7 mouse cellular contexts compared by ENCODE assay signal in genomic region chr10:126980221-126980932, GRCm38 (mm10). TPM values are rescaled to one million over a fixed set of nuclear protein-coding genes. Genes with fewer than 3 reads are reported as not detected.
DNase-seq lines count a peak whose midpoint lies in the region; ATAC-seq and TF ChIP-seq lines count a peak whose summit lies in the region.

No protein-coding gene starts in this region.

- H3K4me1 ChIP-seq in ES-Bruce4 (ENCODE audit: control insufficient read depth, insufficient read depth, low read length) = peaks cover 16% of the 10 kb centered on the region
- peaks cover 75% of the 10 kb centered on the region for H3K4me1 ChIP-seq in forebrain, embryonic 10.5 days
- H3K4me1 ChIP-seq in lung, postnatal 0 days (ENCODE audit: insufficient read depth, low read depth, low read length) = peaks cover 36% of the 10 kb centered on the region
- H3K4me1 ChIP-seq in stomach, embryonic 16.5 days (ENCODE audit: control insufficient read depth, insufficient read depth, low read length) = peaks cover 67% of the 10 kb centered on the region

- WGBS in forebrain, embryonic 10.5 days = 1% methylated on average over 16 of the region's 16 CpGs
- 1% methylated on average over 16 of the region's 16 CpGs for whole genome bisulfite sequencing in lung, postnatal 0 days
- 2% methylated on average over 16 of the region's 16 CpGs for WGBS in stomach, embryonic 16.5 days

- H3K9ac ChIP-seq in ES-Bruce4 (ENCODE audit: low read depth, poor library complexity, severe bottlenecking) = peak overlapping the region; percentile 96
- H3K9ac ChIP-seq in lung, postnatal 0 days (replicated peaks; ENCODE audit: low read depth) = peak overlapping the region; percentile 99
- H3K9ac ChIP-seq in stomach, embryonic 16.5 days (ENCODE audit: low read length) = peak overlapping the region; percentile 99

- H3K9me3 ChIP-seq in ES-Bruce4 (replicated peaks; ENCODE audit: control insufficient read depth, insufficient read depth, low read length, poor library complexity, severe bottlenecking) = no peaks in the 10 kb centered on the region
- no peaks in the 10 kb centered on the region for H3K9me3 ChIP-seq in forebrain, embryonic 10.5 days
- no peaks in the 10 kb centered on the region for H3K9me3 ChIP-seq in lung, postnatal 0 days (ENCODE audit: low read length)
- H3K9me3 ChIP-seq in stomach, embryonic 16.5 days (replicated peaks; ENCODE audit: control insufficient read depth, low read length) = no peaks in the 10 kb centered on the region

- no peaks in the 10 kb centered on the region for H3K27me3 ChIP-seq in ES-Bruce4 (ENCODE audit: control insufficient read depth, insufficient read depth, low read length, poor library complexity, severe bottlenecking)
- H3K27me3 ChIP-seq in forebrain, embryonic 10.5 days (ENCODE audit: poor library complexity, severe bottlenecking) = 0 out of 2 replicates have a peak, but pooled peaks cover under 1% of the 10 kb centered on the region
- H3K27me3 ChIP-seq in lung, postnatal 0 days (replicated peaks; ENCODE audit: insufficient read depth, low read length) = no peaks in the 10 kb centered on the region
- H3K27me3 ChIP-seq in stomach, embryonic 16.5 days (ENCODE audit: control insufficient read depth, insufficient read depth, low read length) = no peaks in the 10 kb centered on the region

- TF ChIP-seq POLR2A in ES-Bruce4 (IDR thresholded peaks at IDR 0.05; ENCODE audit: insufficient read depth, low read length) = no peak

- DNase-seq in adrenal gland, postnatal 10 days = peak; percentile 62
- DNase-seq in forebrain, embryonic 10.5 days (ENCODE audit: extremely low spot score, low spot score) = peak; percentile 65
- peak; percentile 56 for DNase-seq in heart, postnatal 4 days
- DNase-seq in layer of hippocampus, adult 8-10 months (ENCODE audit: low spot score in 2 of 2) = peak; percentile 65 to 66
- DNase-seq in lung, postnatal 0 days (ENCODE audit: low spot score) = peak; percentile 66

- H3K4me2 ChIP-seq in lung, postnatal 0 days (replicated peaks; ENCODE audit: low read depth, low read length) = peak overlapping the region; percentile 80
- peak overlapping the region; percentile 96 for H3K4me2 ChIP-seq in stomach, embryonic 16.5 days (ENCODE audit: low read depth, low read length)

- peak overlapping the region; percentile 98 for H3K4me3 ChIP-seq in ES-Bruce4 (ENCODE audit: low read depth, low read length)
- peak overlapping the region; percentile 99 for H3K4me3 ChIP-seq in forebrain, embryonic 10.5 days
- H3K4me3 ChIP-seq in lung, postnatal 0 days (ENCODE audit: low read depth, low read length) = peak overlapping the region; percentile 98
- H3K4me3 ChIP-seq in stomach, embryonic 16.5 days (replicated peaks; ENCODE audit: low read length) = peak overlapping the region; percentile 90

- no peak overlapping the region for H3K27ac ChIP-seq in ES-Bruce4 (ENCODE audit: insufficient read depth, low read length)
- H3K27ac ChIP-seq in forebrain, embryonic 10.5 days = peak overlapping the region; percentile 99
- peak overlapping the region; percentile 100 for H3K27ac ChIP-seq in lung, postnatal 0 days (ENCODE audit: low read length)
- peak overlapping the region; percentile 100 for H3K27ac ChIP-seq in stomach, embryonic 16.5 days (ENCODE audit: low read length)

- no peaks in the 10 kb centered on the region for H3K36me3 ChIP-seq in ES-Bruce4 (ENCODE audit: control insufficient read depth, insufficient read depth, low read length, poor library complexity, severe bottlenecking)
- peaks cover 30% of the 10 kb centered on the region for H3K36me3 ChIP-seq in forebrain, embryonic 10.5 days (replicated peaks)
- no peaks in the 10 kb centered on the region for H3K36me3 ChIP-seq in lung, postnatal 0 days (ENCODE audit: insufficient read depth, low read length)
- no peaks in the 10 kb centered on the region for H3K36me3 ChIP-seq in stomach, embryonic 16.5 days (ENCODE audit: control insufficient read depth, insufficient read depth, low read length)

- TF ChIP-seq CTCF in ES-Bruce4 (IDR thresholded peaks at IDR 0.05; ENCODE audit: low read depth, low read length) = no peak
- TF ChIP-seq CTCF in lung, postnatal 0 days (IDR thresholded peaks at IDR 0.05) = no peak

- 0 out of 2 replicates have a peak, but pooled peaks have one; percentile 39 for TF ChIP-seq EP300 in ES-Bruce4 (IDR thresholded peaks at IDR 0.05; ENCODE audit: insufficient read depth, low read depth, low read length)
- no peak for TF ChIP-seq EP300 in lung, postnatal 0 days (IDR thresholded peaks at IDR 0.05)

- ATAC-seq in lung, postnatal 0 days = no peak
- ATAC-seq in stomach, embryonic 16.5 days (ENCODE audit: insufficient read depth, low FRiP score) = no peak

RNA-seq across cellular contexts. Expression of gene Ctdsp2, which starts 1.9 kb away (rescaled TPM):
- 60.9 and 62.0 TPM in 2 replicates for polyA plus RNA-seq in ES-Bruce4 (2011; ENCODE audit: insufficient read depth, insufficient read length, low read depth, missing spikeins)
- total RNA-seq in adrenal gland, postnatal 10 days (2021) = 100 to 1,000 TPM; 137 to 168 TPM
- 42.3 and 42.5 TPM in 2 replicates for polyA plus RNA-seq in forebrain, embryonic 10.5 days (2016; fragmentation: Nextera tagmentation; extraction: Ambion mirVana)
- 100 to 1,000 TPM; 132 to 136 TPM for total RNA-seq in heart, postnatal 4 days (2021)
- 100 to 1,000 TPM; 104 to 120 (median 111) TPM for total RNA-seq in layer of hippocampus, adult 8-10 months (2022)
- polyA plus RNA-seq in lung, postnatal 0 days (2015; fragmentation: Nextera tagmentation; extraction: Ambion mirVana) = 63.9 and 67.9 TPM in 2 replicates
- polyA plus RNA-seq in stomach, embryonic 16.5 days (2015; fragmentation: Nextera tagmentation; extraction: Ambion mirVana) = 49.4 and 53.4 TPM in 2 replicates

RNA-seq across cellular contexts. Expression of gene Avil, which starts 20.1 kb away (rescaled TPM):
- polyA plus RNA-seq in ES-Bruce4 (2011; ENCODE audit: insufficient read depth, insufficient read length, low read depth, missing spikeins) = 0.19 and 0.78 TPM in 2 replicates
- total RNA-seq in adrenal gland, postnatal 10 days (2021) = 1 to 10 TPM in 1 of 2 experiments, under 1 TPM in 1; 0.72 to 2.1 TPM
- 0.06 and 0.10 TPM in 2 replicates for polyA plus RNA-seq in forebrain, embryonic 10.5 days (2016; fragmentation: Nextera tagmentation; extraction: Ambion mirVana)
- total RNA-seq in heart, postnatal 4 days (2021) = under 1 TPM; 0.10 to 0.23 TPM
- total RNA-seq in layer of hippocampus, adult 8-10 months (2022) = under 1 TPM; 0.11 to 0.39 (median 0.18) TPM
- polyA plus RNA-seq in lung, postnatal 0 days (2015; fragmentation: Nextera tagmentation; extraction: Ambion mirVana) = 0.13 and 0.15 TPM in 2 replicates
- polyA plus RNA-seq in stomach, embryonic 16.5 days (2015; fragmentation: Nextera tagmentation; extraction: Ambion mirVana) = 1.0 and 1.9 TPM in 2 replicates

RNA-seq across cellular contexts. Expression of gene Tsfm, which starts 50.3 kb away (rescaled TPM):
- polyA plus RNA-seq in ES-Bruce4 (2011; ENCODE audit: insufficient read depth, insufficient read length, low read depth, missing spikeins) = 40.6 and 47.9 TPM in 2 replicates
- total RNA-seq in adrenal gland, postnatal 10 days (2021) = 10 to 100 TPM; 74.9 to 76.1 TPM
- polyA plus RNA-seq in forebrain, embryonic 10.5 days (2016; fragmentation: Nextera tagmentation; extraction: Ambion mirVana) = 110 and 117 TPM in 2 replicates
- total RNA-seq in heart, postnatal 4 days (2021) = 10 to 100 TPM; 65.1 to 68.0 TPM
- 10 to 100 TPM; 24.5 to 31.8 (median 27.5) TPM for total RNA-seq in layer of hippocampus, adult 8-10 months (2022)
- polyA plus RNA-seq in lung, postnatal 0 days (2015; fragmentation: Nextera tagmentation; extraction: Ambion mirVana) = 39.1 and 42.3 TPM in 2 replicates
- polyA plus RNA-seq in stomach, embryonic 16.5 days (2015; fragmentation: Nextera tagmentation; extraction: Ambion mirVana) = 80.4 and 80.6 TPM in 2 replicates
